Mouse (Mus musculus) kidney, adult 2 months (tissue): Measurements from ENCODE around the gene Hspd1.

Experiments
- CTCF ChIP-seq: fragments of 200-500 bp; conservative IDR thresholded peaks from 2 replicates; pipeline ENCODE4 v1.5.1; 2011; ENCODE audit warnings: low read depth, mild to moderate bottlenecking, control low read depth, low read length, moderate library complexity, mixed read lengths; ENCODE audit not compliant: insufficient read depth, insufficient read length
- POLR2A ChIP-seq: fragments of 200-500 bp; IDR thresholded peaks from one replicate; pipeline ENCODE4 v1.6.1; 2011; ENCODE audit warnings: low read depth, low read length, control low read depth

DNA sequence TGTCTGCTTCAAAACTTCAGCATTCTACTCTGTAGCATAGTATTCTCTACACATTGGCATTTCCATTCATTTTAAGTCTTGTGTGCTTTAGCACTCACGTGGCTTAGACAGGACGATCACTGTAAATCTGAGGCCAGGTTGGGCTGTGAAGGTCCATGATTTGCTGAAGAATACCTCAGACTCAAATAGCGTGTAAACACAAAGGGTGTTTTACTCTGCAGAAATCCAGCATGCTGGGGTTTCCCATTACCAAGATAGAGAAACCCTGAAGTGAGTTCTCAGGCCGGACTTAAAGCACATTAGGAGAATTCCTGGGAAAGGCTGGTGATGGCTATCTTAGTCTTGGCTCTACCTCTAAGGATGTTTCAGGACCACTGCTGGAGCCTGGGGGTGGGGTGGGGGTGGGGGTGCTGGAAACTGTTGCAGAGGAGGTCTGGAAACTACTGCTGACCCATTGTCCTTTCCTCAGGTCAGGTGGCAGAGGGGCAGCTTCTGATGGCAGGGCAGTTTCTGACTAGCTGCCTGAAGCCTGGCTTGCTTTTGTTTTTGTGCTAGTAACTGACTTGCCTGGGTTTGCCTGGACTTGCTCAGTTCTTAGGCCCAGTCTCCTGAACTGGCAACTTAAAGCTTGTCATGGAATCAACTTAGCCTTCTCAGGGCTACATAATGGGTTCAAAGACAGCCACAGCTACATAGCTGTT lies 21.2 kb upstream of the Hspd1 start:
- TF ChIP-seq POLR2A (no peak), CTCF (no peak)
